Mouse (Mus musculus) lung, adult 2 months (tissue): ENCODE measurements at regions not wholly inside any gene's neighbourhood (a gene's known extent, or its start where the extent isn't known, plus 50 kb on each side); places are given as distances from the start of the nearest gene placed in this dataset.

Experiments
- CTCF ChIP-seq: fragments of 200-500 bp; IDR thresholded peaks from 2 replicates; pipeline ENCODE4 v1.5.1; 2011; ENCODE audit warnings: mild to moderate bottlenecking, low read length, control low read depth; ENCODE audit not compliant: insufficient read depth
- POLR2A ChIP-seq: fragments of 200-500 bp; IDR thresholded peaks from 2 replicates; pipeline ENCODE4 v1.6.1; 2011; ENCODE audit warnings: low read depth, mild to moderate bottlenecking, control low read depth, low read length, borderline replicate concordance; ENCODE audit errors: extremely low read depth

DNA sequence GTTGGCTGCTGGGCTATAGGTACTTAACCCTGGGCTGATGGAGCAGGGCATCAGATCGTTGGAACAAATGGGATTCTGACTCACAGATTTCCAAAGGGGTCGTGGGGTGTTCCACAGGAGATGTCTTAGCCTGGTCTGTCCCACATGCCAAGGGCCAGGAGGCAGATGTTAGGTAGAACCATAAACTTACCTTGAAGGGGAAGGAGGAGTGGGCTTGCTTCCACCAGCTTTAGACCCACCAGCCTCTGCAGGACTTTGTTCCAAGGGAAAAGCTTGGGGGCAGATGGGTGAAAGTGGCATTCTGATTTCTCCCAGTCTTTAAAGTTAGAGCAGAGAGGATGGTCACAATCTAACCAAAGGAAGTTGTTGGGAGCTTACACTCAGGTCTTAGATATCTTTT is 165.7 kb upstream of the Agap1 start:
- TF ChIP-seq CTCF (no peak), POLR2A (no peak)
